Mouse (Mus musculus): ENCODE measurements at regions not wholly inside any gene's neighbourhood (a gene's known extent, or its start where the extent isn't known, plus 50 kb on each side); places are given as distances from the start of the nearest gene placed in this dataset.

DNA sequence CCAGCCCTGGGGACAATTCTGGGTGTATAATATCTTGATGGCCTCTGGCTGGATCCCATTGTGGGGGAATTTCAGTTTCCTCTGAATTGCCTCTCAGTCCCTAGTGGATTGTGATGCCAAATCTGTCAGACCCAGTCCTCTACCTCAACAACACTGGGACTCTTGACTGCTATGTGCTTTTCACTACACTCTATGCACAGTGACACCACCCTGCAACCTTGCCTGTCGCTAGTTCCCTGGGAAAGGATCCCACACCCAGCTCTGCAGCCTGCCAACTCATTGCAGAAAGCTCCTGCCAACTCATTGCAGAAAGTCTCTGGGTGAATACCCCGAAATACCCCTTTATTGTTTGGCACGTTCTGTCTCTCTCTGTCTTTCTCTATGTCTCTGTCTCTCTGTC, 174.6 kb downstream of the Cth start:
- TF ChIP-seq POLR2A (IDR thresholded peaks at IDR 0.05; ENCODE audit: low read depth, low read length) (no peak), CTCF (conservative IDR thresholded peaks at IDR 0.05; ENCODE audit: insufficient read depth, insufficient read length, low read depth, low read length) (no peak)
